Mouse (Mus musculus) layer of hippocampus, postnatal 10 days (tissue): ENCODE measurements around the gene Pak6. TPM values are rescaled to one million over a fixed set of nuclear protein-coding genes. Genes with fewer than 3 reads are reported as not detected.

ENCODE experiments used
- DNase-seq, 2 experiments: peaks; one replicate each; pipeline ENCODE4 v3.0.0; 2021; ENCODE audit warnings: low spot score in 2 of 2
- total RNA-seq, 2 experiments: library from RNA; stranded (reverse); gene quantifications; 2 replicates each; pipeline ENCODE4 v1.2.3; 2021

The Pak6 gene
- total RNA-seq, 2 experiments from 2014 or later = 109 to 120 TPM

GRCm38 (mm10) chr2:118695677-118696232 lies 32.7 kb downstream of the Pak6 start:
- DNase-seq = peak; percentile 59 to 70

- DNase-seq = no peak
Observed at GRCm38 (mm10) chr2:118696451-118697308, 33.6 kb downstream of the Pak6 start.

DNA sequence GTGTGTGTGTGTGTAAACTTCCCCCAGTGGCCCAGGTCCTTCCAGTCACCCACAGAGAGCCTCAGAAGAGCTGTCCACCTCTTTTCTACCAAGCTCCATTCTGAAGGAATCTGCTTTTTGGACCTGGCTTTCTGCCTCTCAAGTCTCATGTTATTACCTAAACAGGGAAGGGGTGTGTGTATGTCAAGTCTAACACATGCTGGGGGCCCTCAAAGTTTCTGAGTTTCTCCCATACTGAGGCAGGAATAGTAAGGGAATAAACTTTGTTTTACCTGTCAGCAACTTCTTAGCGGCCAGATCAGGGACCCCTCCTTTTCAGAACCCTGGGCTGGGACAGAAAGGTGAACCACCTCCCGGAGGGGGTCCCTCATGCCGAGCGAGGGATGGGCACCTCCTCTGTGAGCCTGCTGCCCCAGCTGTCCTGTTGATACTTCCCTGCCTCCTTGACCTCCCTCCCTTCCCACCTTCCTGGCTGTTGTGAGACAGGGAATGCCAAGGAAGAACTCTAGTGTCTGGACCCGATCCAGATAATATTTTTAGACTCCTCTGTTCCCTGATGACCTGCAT lies 34.3 kb downstream of the Pak6 start:
- DNase-seq = no peak

GRCm38 (mm10) chr2:118697955-118698354 lies 34.9 kb downstream of the Pak6 start:
- no peak for DNase-seq

GRCm38 (mm10) chr2:118700179-118701062 lies 37.3 kb downstream of the Pak6 start:
- peak; percentile 87 for DNase-seq

GRCm38 (mm10) chr2:118701161-118701560 lies 38.1 kb downstream of the Pak6 start:
- no peak for DNase-seq

DNA sequence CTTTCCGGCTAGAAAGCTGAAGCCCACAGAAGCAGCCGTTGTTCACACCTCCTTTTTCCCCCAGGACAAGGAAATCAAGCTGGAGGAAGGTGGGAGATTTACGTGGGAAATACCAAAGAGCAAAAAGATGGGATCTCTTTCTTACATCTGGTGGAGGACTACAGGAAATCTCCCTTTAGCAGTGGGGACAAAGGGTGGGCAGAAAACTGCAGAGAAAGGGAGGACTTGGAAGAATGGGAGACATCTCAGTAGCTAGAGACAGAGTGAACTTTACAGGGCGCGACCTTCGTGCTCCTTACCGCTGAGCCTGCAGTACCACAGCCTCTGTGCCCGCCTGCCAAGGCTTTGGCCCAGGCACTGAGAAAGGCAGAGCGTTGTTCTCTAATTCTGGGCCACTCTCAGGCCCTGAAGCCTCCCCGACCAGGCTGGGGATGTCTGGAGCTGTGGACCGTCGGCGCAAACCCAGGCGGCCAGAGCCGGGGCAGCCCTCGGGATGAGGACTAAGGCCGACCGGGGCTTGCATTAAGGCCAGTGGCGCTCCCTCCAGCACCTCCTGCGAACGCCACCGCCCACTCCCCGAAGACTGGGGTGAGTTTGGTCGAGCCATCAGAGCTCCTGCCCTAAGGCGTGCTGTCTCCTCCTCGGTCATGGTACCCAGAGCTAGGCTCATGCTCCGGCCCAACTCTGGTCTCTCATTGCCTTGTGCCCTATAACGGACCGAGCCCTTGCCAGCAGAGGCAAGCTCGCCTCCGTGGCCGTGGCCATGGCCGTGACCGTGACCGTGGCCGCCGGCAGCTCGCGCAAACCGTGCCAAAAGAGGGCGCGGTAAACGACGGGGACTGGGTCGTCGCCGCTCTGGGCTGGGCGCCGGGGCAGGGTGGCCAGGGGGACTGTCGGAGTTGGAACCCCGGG lies 39.1 kb downstream of the Pak6 start:
- no peak for DNase-seq

GRCm38 (mm10) chr2:118702883-118703761 lies 40.0 kb downstream of the Pak6 start:
- DNase-seq = peak in 1 of 2 experiments; percentile 47

GRCm38 (mm10) chr2:118703913-118704730 lies 41.0 kb downstream of the Pak6 start, which contains the start of gene Ankrd63:
Gene Ankrd63, minus strand, starts transcription at chr2:118703963.
- DNase-seq = peak in 1 of 2 experiments; percentile 47

GRCm38 (mm10) chr2:118706436-118706835 lies 43.3 kb downstream of the Pak6 start:
- DNase-seq = no peak

DNA sequence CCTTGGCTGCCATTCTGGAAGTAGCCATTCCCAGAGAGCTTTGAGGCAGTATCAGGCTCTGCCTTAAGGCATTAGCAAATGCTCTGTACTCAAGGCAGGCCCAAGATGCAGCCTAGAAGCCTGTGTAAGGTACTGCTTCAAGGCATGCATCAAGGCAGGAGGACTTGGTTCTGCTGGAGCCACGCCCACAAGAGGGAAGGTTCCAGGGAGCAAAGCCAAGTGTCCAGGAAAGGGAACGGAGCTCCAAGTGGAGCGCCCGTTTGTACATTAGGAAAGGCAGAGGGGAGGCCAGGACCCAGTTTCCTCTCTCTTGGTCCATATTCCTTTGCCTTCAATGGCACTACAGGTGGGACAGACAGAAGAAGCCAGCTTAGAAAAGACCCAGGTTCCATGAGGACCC lies 45.4 kb downstream of the Pak6 start:
- DNase-seq = no peak

GRCm38 (mm10) chr2:118709655-118710221 lies 46.6 kb downstream of the Pak6 start:
- no peak for DNase-seq

DNA sequence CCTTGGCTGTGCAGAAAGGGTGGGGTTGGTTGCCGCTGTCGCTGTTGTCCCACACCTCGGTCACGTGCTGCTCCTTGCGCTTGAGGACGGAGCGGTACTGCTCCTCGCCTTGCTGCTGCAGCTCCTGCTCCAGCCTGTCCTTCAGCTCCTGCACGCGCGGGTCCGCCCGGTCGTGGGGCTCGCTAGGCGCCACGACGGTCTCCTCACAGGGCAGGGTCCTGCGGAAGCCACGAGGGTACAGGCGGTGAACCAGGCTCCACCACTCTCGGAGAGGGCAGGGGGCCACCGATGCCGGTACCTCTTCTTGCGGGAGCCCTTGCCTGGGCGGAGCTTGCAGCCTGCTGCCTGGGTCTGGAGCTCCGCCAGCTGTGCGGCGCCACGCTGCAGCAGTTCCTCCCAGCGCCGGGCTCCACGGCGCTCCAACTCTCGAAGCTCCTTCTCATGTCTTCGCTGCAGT lies 48.0 kb downstream of the Pak6 start:
- DNase-seq = peak; percentile 47 to 65

DNA sequence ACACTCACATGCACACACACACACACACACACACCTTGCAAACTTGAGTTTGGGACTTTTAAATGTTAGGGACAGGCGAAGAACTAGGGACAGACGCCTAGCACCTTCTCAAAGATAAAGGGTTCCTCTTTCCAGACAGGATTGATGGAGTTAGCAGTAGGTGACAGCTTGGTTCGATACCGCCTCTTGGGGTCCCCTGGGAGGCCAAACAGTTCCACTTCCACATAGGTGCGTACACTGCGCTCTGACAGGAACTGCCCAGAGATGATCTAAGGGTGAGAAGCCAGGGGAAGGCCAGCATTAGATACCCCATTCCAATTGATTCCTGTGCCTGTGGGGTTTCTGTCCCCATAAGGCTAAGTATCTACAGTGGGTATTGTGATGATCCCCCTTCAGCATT lies 50.5 kb downstream of the Pak6 start:
- DNase-seq = no peak

DNA sequence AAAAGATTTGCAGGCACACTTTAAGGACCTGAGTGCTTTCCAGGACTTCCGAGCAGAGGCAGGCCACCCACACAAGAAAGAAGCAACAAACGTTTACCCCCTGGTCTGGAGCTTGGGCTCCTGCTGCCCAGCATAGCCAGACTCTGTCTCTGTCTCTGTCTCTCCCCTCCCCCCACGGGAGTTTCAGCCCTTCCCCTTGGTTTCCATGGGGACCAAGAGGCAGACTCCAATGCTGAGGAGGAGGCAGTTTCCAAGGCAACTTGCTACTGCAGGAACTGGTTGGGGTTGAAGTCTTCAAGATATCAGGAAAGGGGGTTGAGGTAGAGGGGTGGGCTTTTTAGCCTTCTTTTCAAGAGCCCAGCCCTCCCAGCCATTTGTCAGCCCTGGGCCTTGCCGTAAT lies 51.1 kb downstream of the Pak6 start:
- peak in 1 of 2 experiments; percentile 51 for DNase-seq

DNA sequence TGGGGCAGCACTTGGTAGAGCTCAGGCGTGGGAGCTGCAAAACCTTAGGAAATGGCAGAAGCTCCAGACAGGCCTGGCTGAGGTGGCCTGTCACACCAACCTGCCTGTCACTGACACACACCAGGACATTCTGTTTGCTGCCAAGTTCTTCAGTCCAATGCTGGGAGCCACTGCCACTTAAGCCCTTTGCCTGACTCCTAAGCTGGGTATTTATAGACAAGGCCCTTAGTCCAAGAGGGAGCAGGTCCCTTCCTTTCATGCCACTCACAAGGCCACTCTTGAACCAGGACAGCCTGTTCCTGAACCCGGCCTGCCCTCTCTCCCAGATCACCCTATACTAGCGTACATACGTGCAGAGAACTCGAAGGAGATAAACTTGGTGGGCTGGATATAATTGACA lies 53.6 kb downstream of the Pak6 start:
- DNase-seq = no peak

GRCm38 (mm10) chr2:118723693-118724486 lies 60.8 kb downstream of the Pak6 start:
- DNase-seq = no peak
